Mouse (Mus musculus): Measurements from ENCODE around the gene Pknox1. TPM values are rescaled to one million over a fixed set of nuclear protein-coding genes. Genes with fewer than 3 reads are reported as not detected.
"Not testable (repeated sequence)": the region's sequence is repeated elsewhere in the genome, so short reads cannot be mapped to it uniquely, and the experiment has no call there.

Pknox1 gene
- total RNA-seq (2017), result 57.5 and 63.9 TPM in 2 replicates

- peak; percentile 93 for ATAC-seq (ENCODE audit: extremely low read depth, insufficient number of reproducible peaks, low FRiP score, poor library complexity, severe bottlenecking)
Measured at GRCm38 (mm10) chr17:31564015-31564857, at the start of gene Pknox1. Gene Pknox1 (plus strand): TSS chr17:31564734.

- no peak; the same call in 1 of the 2 replicates for ATAC-seq (ENCODE audit: extremely low read depth, insufficient number of reproducible peaks, low FRiP score, poor library complexity, severe bottlenecking)
Measured at GRCm38 (mm10) chr17:31519344-31519945, 45.1 kb upstream of the Pknox1 start.

GRCm38 (mm10) chr17:31519946-31520838 is 44.3 kb upstream of the Pknox1 start, which contains the start of the genes Wdr4 and Ndufv3:
Gene Wdr4 (minus strand): TSS chr17:31519980.
Gene Ndufv3 (plus strand): TSS chr17:31520115.
- ATAC-seq (ENCODE audit: extremely low read depth, insufficient number of reproducible peaks, low FRiP score, poor library complexity, severe bottlenecking), result peak; percentile 95

- no peak for ATAC-seq (ENCODE audit: extremely low read depth, insufficient number of reproducible peaks, low FRiP score, poor library complexity, severe bottlenecking)
Measured at GRCm38 (mm10) chr17:31520895-31521294, 43.6 kb upstream of the Pknox1 start.

- ATAC-seq (ENCODE audit: extremely low read depth, insufficient number of reproducible peaks, low FRiP score, poor library complexity, severe bottlenecking), result no peak
Measured at GRCm38 (mm10) chr17:31521948-31522347, 42.6 kb upstream of the Pknox1 start.

GRCm38 (mm10) chr17:31525114-31525513 is 39.4 kb upstream of the Pknox1 start:
- no peak for ATAC-seq (ENCODE audit: extremely low read depth, insufficient number of reproducible peaks, low FRiP score, poor library complexity, severe bottlenecking)

GRCm38 (mm10) chr17:31525816-31526215 is 38.7 kb upstream of the Pknox1 start:
- ATAC-seq (ENCODE audit: extremely low read depth, insufficient number of reproducible peaks, low FRiP score, poor library complexity, severe bottlenecking), result no peak

GRCm38 (mm10) chr17:31529314-31529713 is 35.2 kb upstream of the Pknox1 start:
- ATAC-seq (ENCODE audit: extremely low read depth, insufficient number of reproducible peaks, low FRiP score, poor library complexity, severe bottlenecking), result no peak

- ATAC-seq (ENCODE audit: extremely low read depth, insufficient number of reproducible peaks, low FRiP score, poor library complexity, severe bottlenecking), result no peak
Measured at GRCm38 (mm10) chr17:31531441-31532158, 32.9 kb upstream of the Pknox1 start.

GRCm38 (mm10) chr17:31532331-31532730 is 32.2 kb upstream of the Pknox1 start:
- ATAC-seq (ENCODE audit: extremely low read depth, insufficient number of reproducible peaks, low FRiP score, poor library complexity, severe bottlenecking), result not testable (repeated sequence)

- ATAC-seq (ENCODE audit: extremely low read depth, insufficient number of reproducible peaks, low FRiP score, poor library complexity, severe bottlenecking), result no peak
Measured at GRCm38 (mm10) chr17:31535358-31535757, 29.2 kb upstream of the Pknox1 start.

GRCm38 (mm10) chr17:31535871-31536629 is 28.5 kb upstream of the Pknox1 start:
- ATAC-seq (ENCODE audit: extremely low read depth, insufficient number of reproducible peaks, low FRiP score, poor library complexity, severe bottlenecking), result no peak

GRCm38 (mm10) chr17:31540101-31540500 is 24.4 kb upstream of the Pknox1 start:
- no peak for ATAC-seq (ENCODE audit: extremely low read depth, insufficient number of reproducible peaks, low FRiP score, poor library complexity, severe bottlenecking)

- ATAC-seq (ENCODE audit: extremely low read depth, insufficient number of reproducible peaks, low FRiP score, poor library complexity, severe bottlenecking), result no peak
Measured at GRCm38 (mm10) chr17:31540809-31541459, 23.6 kb upstream of the Pknox1 start.

- ATAC-seq (ENCODE audit: extremely low read depth, insufficient number of reproducible peaks, low FRiP score, poor library complexity, severe bottlenecking), result no peak
Measured at GRCm38 (mm10) chr17:31541460-31541831, 23.1 kb upstream of the Pknox1 start.

GRCm38 (mm10) chr17:31543574-31543973 is 21.0 kb upstream of the Pknox1 start:
- no peak for ATAC-seq (ENCODE audit: extremely low read depth, insufficient number of reproducible peaks, low FRiP score, poor library complexity, severe bottlenecking)

- no peak for ATAC-seq (ENCODE audit: extremely low read depth, insufficient number of reproducible peaks, low FRiP score, poor library complexity, severe bottlenecking)
Measured at GRCm38 (mm10) chr17:31546444-31547196, 17.9 kb upstream of the Pknox1 start.

All from neutrophil, adult 5-6 weeks (primary cell).